Mouse (Mus musculus): ENCODE results near the gene Mon1a.

GRCm38 (mm10) chr9:107900840-107901626, 13.1 kb downstream of the Mon1a start:
- TF ChIP-seq CTCF (IDR thresholded peaks at IDR 0.05; ENCODE audit: low read depth, low read length) (no peak), POLR2A (IDR thresholded peaks at IDR 0.05; ENCODE audit: borderline replicate concordance, low read depth, low read length) (no peak)
